Mouse (Mus musculus) adrenal gland (tissue): ENCODE measurements around the gene Flcn.

Experiments
- intact Hi-C: fragments of 180-260 bp; cut with DNase I; formaldehyde crosslinking; loops from one replicate; pipeline ENCODE4 v1.15.1; 2025

The Flcn gene

GRCm38 (mm10) chr11:59808170-59808960, 1.5 kb downstream of the Flcn start:
- intact Hi-C loops, result loop anchor here (5.0 kb wide), 1 partner anchor 39 kb away; no protein-coding TSS in a partner anchor

GRCm38 (mm10) chr11:59805656-59806055, 4.2 kb downstream of the Flcn start:
- intact Hi-C loops, result loop anchor here (5.0 kb wide), 1 partner anchor 42 kb away; no protein-coding TSS in a partner anchor

- intact Hi-C loops, result loop anchor here (5.0 kb wide), 1 partner anchor 42 kb away; no protein-coding TSS in a partner anchor
Observed at GRCm38 (mm10) chr11:59805256-59805655, 4.6 kb downstream of the Flcn start.

- intact Hi-C loops, result loop anchor here (5.0 kb wide), 1 partner anchor 43 kb away; no protein-coding TSS in a partner anchor
Observed at GRCm38 (mm10) chr11:59804409-59805110, 5.3 kb downstream of the Flcn start.

GRCm38 (mm10) chr11:59803516-59803915, 6.3 kb downstream of the Flcn start:
- intact Hi-C loops, result no loop called here

- intact Hi-C loops, result no loop called here
Observed at GRCm38 (mm10) chr11:59801881-59802280, 7.9 kb downstream of the Flcn start.

- intact Hi-C loops, result no loop called here
Observed at GRCm38 (mm10) chr11:59800412-59800811, 9.4 kb downstream of the Flcn start.

- intact Hi-C loops, result loop anchor here (5.0 kb wide), 1 partner anchor 39 kb away; no protein-coding TSS in a partner anchor
Observed at GRCm38 (mm10) chr11:59793390-59793789, 16.4 kb downstream of the Flcn start.

GRCm38 (mm10) chr11:59789311-59789710, 20.5 kb downstream of the Flcn start:
- intact Hi-C loops, result no loop called here

GRCm38 (mm10) chr11:59787199-59787781, 22.5 kb downstream of the Flcn start, which contains the start of gene Pld6:
Pld6 (minus strand) TSS chr11:59787645.
- intact Hi-C loops, result no loop called here

GRCm38 (mm10) chr11:59786444-59787198, 23.2 kb downstream of the Flcn start:
- intact Hi-C loops, result no loop called here

GRCm38 (mm10) chr11:59783591-59783990, 26.2 kb downstream of the Flcn start:
- intact Hi-C loops, result no loop called here

GRCm38 (mm10) chr11:59782091-59782590, 27.7 kb downstream of the Flcn start:
- intact Hi-C loops, result no loop called here

GRCm38 (mm10) chr11:59780241-59780640, 29.6 kb downstream of the Flcn start:
- intact Hi-C loops, result no loop called here

GRCm38 (mm10) chr11:59779406-59779805, 30.4 kb downstream of the Flcn start:
- intact Hi-C loops, result no loop called here

GRCm38 (mm10) chr11:59778874-59779223, 31.0 kb downstream of the Flcn start:
- intact Hi-C loops, result no loop called here

GRCm38 (mm10) chr11:59778181-59778873, 31.5 kb downstream of the Flcn start:
- intact Hi-C loops, result no loop called here

- intact Hi-C loops, result no loop called here
Observed at GRCm38 (mm10) chr11:59777259-59777658, 32.6 kb downstream of the Flcn start.

GRCm38 (mm10) chr11:59775435-59776148, 34.2 kb downstream of the Flcn start:
- intact Hi-C loops, result no loop called here

GRCm38 (mm10) chr11:59774522-59774921, 35.3 kb downstream of the Flcn start:
- intact Hi-C loops, result no loop called here
